Mouse (Mus musculus) left cerebral cortex, postnatal 4 days (tissue): ENCODE results near the gene Nab2. TPM values are rescaled to one million over a fixed set of nuclear protein-coding genes. Genes with fewer than 3 reads are reported as not detected.

Experiments used
- DNase-seq: peaks from one replicate; pipeline ENCODE4 v3.0.0-alpha.2; 2022
- intact Hi-C: fragments of 180-260 bp; cut with DNase I; formaldehyde crosslinking; loops from one replicate; pipeline ENCODE4 v1.15.1; 2025
- total RNA-seq, 2 experiments: library from RNA; stranded (reverse); gene quantifications; 2 replicates each; pipeline ENCODE4 v1.2.3; 2021

Nab2 gene
- total RNA-seq, 2 experiments from 2014 or later, result 21.5 to 21.9 TPM

DNA sequence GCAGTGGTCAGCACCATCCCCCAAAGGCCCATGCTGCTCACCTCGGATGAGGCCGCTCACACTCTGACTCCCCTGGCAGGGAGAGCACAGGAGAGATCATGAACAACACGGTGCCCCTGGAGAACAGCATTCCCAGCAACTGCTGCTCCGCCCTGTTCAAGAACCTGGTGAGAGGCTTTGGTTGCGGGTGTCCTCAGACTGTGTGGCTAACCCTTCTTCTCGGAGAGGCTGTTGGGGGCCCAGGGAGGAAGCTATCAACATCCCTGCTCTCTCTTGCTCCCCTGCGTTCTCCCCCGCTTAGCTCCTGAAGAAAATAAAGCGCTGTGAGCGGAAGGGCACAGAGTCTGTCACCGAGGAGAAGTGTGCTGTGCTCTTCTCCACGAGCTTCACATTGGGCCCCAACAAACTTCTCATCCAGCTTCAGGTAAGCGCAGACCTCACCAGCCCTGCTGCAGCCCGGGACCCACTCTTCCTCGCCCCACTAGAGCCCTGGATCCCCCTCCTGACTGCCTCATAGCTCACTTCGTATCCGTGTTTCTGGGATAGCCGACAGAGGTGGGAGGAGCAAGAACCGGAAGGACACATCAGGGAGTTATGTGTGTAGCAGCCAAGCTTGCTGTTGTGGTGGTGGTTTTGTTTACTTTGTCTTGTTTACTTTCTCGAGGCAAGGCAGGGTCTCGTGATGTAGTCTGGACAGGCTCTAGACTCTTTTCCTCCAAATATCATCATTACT, 15.3 kb downstream of the Nab2 start:
- intact Hi-C loops, result no loop called here
- no peak for DNase-seq

DNA sequence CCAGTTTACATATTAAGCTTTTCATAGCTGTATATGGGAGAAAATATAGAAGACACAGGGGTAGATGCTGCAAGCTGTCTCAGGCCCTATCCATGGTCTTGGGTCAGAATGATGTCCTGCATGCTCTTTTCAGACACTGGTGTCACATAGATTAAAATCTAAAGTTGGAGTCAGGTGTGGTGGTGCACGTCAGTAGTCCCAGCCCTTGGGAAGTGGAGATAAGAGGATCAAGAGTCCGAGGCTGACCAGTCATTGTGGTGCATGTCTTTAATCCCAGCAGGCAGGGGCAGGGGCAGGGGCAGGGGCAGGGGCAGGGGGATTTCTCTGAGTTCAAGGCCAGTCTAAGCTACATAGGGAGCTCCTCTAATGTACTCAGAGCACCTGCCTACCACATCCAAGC, 22.6 kb downstream of the Nab2 start:
- no peak for DNase-seq
- intact Hi-C loops, result no loop called here

DNA sequence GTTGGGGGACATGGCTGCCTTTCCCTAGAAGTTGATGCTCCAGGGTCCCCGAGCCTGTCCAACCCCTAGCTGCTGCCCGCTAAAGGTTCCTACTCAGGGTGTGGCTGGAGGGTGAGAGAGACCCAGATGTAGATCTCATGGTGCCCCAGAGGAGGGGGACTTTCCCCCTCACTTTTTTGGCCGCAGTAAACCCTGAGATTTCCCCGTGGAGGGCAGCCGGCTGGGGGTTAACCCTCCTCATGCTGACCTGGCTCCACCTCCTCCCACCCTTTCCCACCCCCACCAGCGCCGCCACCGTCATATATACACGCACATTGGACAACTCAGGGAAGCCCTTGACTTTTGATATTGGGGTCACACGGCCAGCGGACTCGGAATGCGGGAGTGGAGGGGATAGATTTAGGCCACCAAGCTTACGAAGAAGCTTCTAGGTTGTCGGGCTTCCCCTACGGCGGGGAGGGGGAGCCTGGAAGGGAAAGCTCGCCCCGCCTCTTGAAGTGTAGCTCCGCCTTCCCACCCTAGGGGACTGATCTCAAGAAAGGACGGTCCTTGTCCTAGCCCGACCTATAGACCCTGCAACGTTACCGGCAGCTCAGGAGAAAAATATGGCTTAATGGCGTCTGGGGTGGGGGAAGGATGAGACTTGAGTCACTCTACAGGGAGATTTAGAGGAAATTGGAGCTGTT, 24.7 kb downstream of the Nab2 start:
- intact Hi-C loops, result no loop called here
- DNase-seq, result no peak

DNA sequence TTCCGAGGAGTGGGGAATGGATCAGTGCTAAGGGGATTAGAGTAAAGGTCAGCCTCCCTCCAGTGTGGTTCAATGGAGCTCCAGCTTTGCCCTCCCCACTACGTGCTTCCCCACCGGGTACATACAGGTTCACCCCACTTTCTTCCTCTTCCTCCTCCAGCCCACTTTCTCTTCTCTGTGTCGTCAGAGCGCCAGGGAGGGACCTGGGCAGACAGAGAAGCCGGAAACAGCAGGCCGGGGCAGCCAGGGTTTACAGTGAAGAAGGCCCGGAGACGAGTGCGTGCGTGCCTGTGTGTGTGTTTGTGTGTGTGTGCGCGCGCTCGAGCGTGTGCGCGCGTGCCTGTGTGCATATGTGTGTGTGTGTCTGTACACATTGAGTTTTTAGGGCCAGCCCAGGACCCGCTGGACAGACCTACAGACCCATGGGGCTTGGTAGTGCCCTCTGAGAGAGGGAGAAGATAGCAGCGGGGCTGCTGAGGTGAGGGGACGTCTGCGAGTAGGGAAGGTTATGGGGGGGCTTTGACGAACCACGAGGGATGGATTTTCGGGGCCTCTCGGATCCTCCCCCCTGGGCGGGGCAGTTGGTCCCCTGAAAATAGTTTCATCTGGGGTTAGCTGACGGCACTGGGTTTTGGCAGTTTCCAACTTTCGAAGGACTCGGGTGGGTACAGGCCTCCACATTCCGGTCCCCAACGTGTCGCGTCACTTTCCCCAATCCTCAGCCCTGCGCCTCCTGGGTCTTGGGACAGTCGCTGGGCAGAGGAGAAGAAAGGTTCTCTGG, 25.4 kb downstream of the Nab2 start, which contains the start of gene Stat6:
Stat6 (plus strand) TSS at position 215 of the 781 bp plus-strand sequence.
- intact Hi-C loops, result no loop called here
- DNase-seq, result no peak

DNA sequence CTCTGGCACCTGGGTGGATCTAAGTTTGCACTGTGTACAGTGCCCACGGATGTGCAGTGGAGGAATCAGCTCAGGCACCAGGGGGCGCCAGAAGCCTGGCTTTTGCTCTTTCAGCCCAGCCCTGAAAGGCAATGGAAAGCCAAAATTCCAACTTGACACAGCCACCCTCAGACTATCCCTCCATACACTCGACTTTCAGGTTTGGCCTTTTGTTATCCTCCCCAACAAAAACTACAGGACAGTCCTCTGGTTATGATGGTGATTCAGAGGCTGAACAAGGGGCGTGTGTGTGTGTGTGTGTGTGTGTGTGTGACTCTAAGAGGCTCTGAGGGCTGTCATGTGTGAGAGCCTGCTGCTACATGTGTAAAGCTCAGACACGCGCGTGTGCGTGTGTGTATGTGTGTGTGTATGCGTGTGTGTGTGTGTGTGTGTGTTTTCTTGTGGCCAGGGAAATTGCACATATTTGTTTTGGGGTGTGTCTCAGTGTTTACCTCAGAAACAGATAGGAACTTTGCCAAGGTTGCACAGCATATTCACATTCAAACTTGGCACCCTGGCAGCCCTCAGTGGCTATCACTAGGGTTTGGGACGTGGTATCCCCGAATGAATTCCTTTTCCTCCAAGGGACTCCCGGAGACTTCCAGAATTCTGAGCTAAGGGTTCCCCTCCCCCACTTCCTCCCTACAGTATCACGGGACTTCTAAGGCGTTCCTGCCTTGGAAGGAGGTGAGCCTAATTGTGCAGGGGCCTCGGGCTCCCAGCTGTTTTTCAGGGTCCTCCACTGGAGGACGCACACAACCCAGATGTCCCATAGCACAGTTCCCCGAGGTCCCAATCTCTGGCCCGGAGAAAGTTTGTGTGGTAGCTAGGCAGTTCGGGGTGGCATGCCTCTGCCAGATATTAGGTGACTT, 26.3 kb downstream of the Nab2 start:
- intact Hi-C loops, result no loop called here
- peak; percentile 86 for DNase-seq

DNA sequence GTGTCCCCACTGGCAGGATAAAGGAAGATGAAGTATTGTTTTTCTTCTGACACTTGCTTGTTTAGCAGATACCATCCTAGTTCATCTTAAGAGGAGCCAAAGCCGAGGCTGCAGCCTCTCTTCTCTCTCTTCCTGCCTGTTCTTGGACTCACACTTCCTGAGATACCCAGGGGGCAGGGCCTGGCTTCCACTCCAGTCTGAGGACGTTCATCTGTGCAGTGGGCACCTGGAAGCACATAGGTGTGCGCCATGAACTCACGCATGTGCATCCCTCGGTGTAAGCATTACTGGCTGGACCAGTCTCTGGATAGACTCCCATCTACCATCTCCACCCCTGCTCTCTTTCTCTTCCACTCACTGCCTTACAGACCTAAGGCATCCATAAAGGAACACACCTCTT, 27.9 kb downstream of the Nab2 start:
- intact Hi-C loops, result no loop called here
- DNase-seq, result no peak

DNA sequence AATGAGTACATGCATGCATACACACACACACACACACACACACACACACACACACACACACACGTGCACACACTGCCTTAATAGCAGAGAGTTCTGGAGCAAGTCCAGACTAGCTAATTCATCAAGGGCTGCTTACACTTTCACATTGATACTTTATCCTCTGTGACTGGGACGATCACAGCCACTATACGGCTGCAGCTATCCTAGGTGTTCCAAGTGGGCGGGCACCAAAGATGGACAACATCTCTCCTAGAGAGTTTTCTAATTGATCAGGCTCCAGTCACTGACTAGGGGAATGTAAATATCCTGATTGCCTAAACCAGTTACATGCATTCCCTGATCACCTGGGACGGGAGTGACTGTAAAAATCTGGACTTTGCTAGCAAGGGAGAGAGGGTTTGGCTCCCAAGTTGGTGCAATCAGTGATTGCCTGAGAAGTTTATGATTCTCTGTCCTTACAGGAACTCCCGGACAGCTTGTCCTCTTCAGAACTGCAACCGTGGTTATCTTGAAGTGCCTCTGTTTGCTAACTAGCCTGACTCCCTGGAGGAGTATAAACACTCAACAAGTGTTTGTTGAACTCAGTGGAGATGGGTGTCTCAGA, 35.6 kb downstream of the Nab2 start:
- intact Hi-C loops, result no loop called here
- no peak for DNase-seq

DNA sequence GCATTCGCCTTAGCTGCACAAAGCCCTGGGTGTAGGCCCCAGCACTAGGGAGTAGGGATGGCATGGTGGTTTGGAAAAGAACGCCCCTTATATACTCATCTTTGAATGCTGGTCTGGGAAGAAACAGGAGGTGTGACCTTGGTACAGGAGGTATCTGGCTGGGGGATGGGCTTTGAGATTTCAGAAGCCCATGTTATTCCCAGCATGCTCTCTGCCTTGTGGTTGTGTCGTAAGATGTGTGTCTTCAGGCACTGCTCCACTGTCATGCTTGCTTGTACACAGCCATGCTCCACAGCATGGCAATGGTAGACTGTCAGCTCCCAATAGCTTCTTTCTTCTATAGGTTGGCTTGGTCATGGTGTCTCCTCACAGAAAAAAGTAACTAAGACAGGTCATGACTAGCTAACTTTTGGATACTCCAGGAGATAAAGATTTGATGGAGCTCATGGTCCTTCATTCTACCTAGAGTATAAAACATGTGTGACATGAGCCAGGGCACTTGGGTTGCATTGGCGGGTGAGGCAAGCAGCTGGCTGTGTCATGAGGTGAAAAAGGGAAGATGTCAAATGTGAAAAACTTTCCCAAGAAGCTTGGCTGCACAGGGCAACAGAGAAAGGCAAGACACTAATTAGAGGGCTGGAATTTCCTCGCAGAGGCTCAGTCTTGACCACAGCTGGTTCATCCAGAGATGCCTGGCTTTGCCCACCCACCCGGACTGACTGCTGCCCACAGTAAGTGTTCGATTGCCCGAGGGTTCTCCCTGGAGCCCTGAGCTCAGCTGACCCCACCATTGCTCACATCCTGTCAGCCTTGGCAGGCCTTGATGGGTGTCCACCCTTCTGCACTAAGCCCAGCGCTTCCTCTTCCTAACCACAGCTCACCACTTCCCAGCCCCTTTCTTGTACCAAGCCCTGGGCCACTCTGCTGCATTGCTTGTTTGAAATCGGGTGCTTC, 36.8 kb downstream of the Nab2 start:
- DNase-seq, result no peak
- intact Hi-C loops, result no loop called here

DNA sequence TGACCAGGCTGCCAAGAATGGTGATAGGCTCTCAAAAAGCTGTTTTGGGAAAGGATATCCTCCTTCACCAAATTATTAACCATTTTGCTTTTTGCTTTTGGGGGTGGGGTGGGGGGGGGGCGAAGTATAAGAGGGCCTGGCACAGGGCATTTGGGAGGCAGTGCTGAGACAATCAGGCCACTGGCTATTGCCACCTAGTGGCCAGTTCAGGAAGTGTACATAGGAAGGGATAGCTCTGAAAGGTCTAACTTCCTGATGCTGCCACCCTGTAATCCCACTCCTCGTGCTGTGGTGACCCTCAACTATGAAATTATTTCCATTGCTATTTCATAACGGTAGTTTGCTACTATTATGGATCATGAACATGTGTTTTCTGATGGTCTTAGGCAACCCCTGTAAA, 41.9 kb downstream of the Nab2 start:
- intact Hi-C loops, result no loop called here
- DNase-seq, result no peak

DNA sequence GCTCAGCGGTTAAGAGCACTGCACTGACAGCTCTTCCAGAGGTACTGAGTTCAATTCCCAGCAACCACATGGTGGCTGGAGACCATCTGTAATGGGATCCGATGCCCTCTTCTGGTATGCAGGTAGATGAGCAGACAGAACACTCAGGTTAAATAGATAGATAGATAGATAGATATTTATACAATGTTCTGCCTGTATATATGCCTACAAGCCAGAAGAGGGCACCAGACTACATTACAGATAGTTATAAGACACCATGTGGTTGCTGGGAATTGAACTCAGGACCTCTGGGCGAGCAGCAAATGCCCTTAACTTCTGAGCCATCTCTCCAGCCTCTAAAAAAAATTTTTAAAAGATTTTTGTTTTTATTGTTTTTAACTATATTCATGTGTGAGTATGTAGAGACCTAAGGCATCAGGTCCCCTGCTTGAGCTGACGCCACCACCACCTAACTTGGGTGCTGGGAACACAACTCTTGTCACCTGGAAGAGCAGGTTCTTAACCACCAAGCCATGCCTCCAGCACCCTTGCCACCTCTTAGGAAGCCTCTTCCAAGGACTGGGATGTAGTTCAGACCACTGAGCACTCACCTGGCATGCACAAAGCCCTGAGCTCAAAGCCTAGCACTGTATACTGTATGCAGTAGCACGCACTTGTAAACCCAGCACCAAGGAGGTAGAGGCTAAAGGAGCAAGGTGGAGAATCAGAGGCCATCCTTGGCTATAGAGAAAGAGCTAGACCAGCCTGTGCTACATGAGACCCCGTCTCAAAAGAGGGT, 44.7 kb downstream of the Nab2 start:
- DNase-seq, result no peak
- intact Hi-C loops, result no loop called here

DNA sequence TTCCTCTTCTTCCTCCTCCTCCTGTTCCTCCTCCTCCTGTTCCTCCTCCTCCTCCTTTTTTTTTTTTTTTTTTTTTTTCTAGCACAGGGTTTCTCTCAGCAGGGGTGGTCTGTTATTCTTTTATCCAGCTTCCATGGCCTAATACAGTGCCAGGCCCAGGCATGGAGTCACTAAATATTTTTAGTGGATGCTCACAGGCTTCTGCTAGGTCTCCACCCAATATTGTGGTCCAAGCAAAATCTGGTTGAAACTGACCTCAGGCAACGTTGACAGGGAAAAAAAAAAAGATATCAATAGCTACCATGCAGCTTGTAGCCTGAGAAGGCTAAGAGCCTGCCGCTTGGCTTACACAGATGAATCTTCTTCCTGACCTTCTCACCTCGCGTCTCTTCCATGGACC, 45.7 kb downstream of the Nab2 start:
- intact Hi-C loops, result no loop called here
- DNase-seq, result no peak

DNA sequence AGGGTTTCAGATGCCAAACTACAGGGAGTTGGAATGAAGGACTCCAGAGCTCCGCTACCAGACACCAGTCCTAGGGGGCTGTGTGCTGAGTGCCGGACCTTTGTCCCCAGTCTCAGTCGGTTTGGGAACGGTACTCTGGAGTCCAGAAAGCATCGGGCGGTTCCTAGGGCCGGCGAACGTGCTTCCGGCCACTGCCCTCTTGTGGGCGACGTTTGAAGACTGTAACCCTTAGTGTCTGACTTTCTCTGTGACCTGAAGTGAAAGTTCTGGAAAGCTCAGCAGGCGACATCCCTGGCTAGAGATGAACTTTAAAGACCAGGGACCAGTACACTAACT, 46.3 kb downstream of the Nab2 start:
- intact Hi-C loops, result no loop called here
- peak; percentile 67 for DNase-seq

DNA sequence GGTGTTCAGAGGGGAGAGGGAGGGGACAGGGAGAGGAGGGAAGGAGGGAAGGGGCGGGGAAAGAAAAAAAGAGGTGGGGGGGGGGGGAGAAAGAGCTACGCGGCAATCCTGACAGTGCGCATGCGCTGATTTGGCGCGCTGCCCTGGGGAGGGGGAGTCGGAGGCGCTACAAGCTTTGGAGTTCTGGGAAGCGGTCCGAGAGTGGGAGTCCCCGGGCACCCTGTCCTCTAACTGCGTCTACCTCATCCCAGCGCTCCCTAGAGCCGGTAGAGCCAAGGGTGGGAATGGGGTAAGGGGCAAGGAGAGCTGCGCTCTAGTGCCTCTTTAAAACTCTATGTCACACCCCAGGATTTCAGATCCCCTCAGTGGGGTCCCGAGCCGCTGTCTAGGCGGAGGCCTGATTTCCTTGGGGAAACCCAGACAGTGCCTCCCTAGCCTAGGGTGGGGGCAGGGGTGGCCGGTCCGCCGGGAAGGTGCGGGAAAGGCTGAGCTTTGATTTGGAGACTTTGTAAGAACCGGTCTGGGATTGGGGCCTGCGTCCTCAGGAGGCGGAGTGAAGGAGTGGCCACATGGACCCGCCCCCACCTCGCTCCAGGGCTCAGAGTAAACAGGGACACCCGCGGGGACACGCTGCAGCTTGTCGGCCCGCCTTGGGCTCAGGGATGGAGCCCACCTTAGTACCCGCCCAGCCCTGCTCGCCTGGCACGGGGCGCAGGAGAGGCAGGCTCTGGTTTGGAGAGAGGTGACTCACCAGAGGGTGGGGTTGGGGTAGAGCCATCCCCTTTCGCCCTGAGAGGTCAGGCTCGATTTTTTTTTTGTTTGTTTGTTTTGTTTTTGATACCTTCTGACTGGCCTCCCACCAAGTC, 46.9 kb downstream of the Nab2 start:
- intact Hi-C loops, result no loop called here
- DNase-seq, result peak; percentile 95

DNA sequence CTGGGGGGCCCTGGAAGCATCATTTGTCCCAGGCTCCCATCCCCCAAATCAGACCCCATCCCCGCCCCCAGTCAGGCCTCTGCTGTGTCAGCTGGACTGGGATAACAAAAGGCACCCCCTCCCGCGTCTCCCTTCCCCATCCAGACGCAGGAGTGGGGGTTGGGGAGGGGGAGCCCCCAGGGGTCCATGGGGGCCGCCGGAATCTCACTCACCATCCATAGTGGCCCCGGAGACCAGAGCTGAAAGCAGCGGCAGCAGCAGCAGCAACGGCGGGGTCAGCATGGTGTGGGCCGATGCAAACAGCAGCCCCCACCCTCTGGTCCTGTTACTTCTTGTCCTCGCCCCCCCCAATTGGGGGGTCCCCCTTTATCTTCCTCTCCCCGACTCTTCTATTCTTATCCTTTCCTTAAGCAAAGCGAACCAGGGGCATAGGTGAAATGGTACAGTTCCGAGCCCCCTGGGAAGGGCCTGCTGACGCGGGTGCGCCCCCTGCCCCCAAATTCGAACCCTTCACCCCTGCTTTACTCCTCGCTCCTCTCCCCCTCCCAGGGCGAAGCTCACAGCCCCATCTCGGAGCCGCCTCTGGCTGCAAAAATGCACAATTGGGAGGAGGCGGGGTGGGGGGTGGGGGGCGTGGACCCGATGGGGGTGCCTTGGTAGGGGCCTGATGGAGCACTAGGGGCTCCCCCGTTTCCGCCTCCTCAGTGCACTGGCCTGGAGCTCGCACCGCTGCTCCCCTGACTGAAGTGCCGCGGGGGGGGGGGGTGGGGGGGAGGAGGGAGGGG, 47.8 kb downstream of the Nab2 start, which contains the start of gene Lrp1:
Lrp1 (minus strand) TSS at position 743 of the 785 bp plus-strand sequence.
- DNase-seq, result peak; percentile 52
- intact Hi-C loops, result no loop called here

DNA sequence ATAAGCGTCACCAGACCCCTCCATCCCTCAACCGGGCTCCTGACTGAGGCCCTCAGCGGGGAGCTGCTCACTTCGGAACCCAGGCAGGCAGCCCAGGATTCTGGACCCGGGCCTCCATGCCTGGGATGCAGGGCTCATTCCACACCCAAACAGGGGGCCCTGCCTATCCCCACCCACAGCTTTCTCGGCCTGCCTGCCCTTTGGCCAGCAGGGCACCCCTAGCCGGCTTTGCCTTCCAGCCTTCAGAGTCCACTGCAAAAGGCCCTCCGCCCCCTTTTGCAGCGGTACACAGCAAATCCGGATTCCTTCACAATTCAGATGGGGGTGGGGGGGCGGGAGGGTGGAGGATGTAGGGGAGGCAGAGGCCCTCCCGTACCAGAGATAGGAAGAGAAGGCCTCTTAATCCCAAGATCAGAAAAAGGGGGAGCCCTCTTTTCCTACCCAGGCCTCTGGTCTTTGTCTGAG, 48.4 kb downstream of the Nab2 start:
- DNase-seq, result no peak
- intact Hi-C loops, result no loop called here

DNA sequence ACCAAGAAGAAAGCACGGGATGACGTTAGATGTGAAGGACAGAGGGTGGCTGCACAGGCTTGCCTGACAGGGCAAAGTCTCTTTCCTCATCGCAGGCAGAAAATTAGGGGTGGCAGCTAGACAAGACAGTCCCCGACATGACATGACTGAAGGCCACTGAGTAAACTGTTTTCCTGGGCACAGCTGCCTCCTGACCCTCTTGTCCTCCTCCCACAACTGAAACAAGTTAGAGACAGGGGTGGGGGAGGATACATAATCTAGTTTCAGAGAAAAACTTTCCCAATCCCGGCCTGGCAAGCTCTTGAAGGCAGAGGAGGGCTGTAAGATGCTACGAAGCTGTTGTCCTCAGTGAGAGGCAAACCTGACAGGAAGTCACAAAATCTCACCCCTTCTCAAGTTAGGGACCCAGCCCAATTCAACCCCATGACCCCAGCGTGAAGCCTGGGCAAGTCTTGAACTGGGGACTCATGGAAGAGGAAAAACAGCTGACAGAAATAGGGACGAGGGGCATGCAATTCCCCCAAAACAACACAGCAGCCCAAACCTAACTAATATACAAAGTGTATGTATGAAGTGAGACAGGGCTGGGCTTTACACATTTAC, 49.1 kb downstream of the Nab2 start:
- no peak for DNase-seq
- intact Hi-C loops, result no loop called here
